Mouse (Mus musculus) midbrain, embryonic 10.5 days (tissue): ENCODE measurements around the gene Rbks. TPM values are rescaled to one million over a fixed set of nuclear protein-coding genes. Genes with fewer than 3 reads are reported as not detected.

ENCODE experiments used
- DNase-seq: peaks from one replicate; pipeline ENCODE4 v3.0.0-alpha.2; 2017; ENCODE audit warnings: low spot score
- H3K27ac ChIP-seq: fragments of 300-500 bp; sonication (generic); replicated peaks from 2 replicates; pipeline ENCODE4 v1.5.1; 2016; ENCODE audit warnings: mild to moderate bottlenecking
- H3K27me3 ChIP-seq: fragments of 300-500 bp; sonication (generic); 2 replicates; pipeline ENCODE4 v1.6.1; 2016; ENCODE audit warnings: low read depth, mild to moderate bottlenecking; ENCODE audit not compliant: poor library complexity, severe bottlenecking
- H3K36me3 ChIP-seq: fragments of 300-500 bp; sonication (generic); 2 replicates; pipeline ENCODE4 v1.6.1; 2016; ENCODE audit warnings: mild to moderate bottlenecking, moderate library complexity
- H3K4me1 ChIP-seq: fragments of 300-500 bp; sonication (generic); 2 replicates; pipeline ENCODE4 v1.6.1; 2016
- H3K4me3 ChIP-seq: fragments of 300-500 bp; sonication (generic); 2 replicates; pipeline ENCODE4 v1.5.1; 2016; ENCODE audit warnings: mild to moderate bottlenecking, moderate library complexity
- H3K9me3 ChIP-seq: fragments of 300-500 bp; sonication (generic); replicated peaks from 2 replicates; pipeline ENCODE4 v1.6.1; 2016; ENCODE audit warnings: mild to moderate bottlenecking
- WGBS: fragments of 180-500 bp; shearing (Covaris S2); methylation state at CpG from one replicate; pipeline ENCODE4 v1.1.7; 2016; 5-methylcytosine and 5-hydroxymethylcytosine counted together
- polyA plus RNA-seq: library from polyadenylated mRNA; unstranded; fragments of >200 nt; fragmentation: Nextera tagmentation; extraction: Ambion mirVana; gene quantifications from 2 replicates; pipeline ENCODE4 v1.2.1, GENCODE M21; 2016

Gene Rbks
- polyA plus RNA-seq, 1 experiment from 2014 or later: 4.5 TPM

DNA sequence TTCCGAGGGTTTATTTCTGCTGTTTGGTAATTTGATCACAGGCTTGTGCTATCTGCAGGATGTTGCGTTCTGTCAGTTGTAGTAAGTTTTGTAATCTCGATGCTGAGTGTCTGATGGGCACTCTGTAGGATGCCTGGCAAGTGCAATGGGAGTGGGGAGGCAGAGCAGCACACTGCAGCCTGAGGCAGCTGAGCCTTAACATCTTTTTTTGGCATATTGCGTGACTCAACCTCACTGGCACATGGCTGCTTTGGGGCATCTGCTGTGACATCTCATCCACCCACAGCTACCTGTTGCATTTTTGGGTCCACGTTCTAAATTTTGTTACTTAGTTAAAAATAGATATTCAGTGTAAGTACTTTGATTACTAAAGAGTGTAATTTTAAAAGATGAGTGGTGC lies 7.5 kb upstream of the Rbks start:
- no peak for DNase-seq
- no peaks in the 10 kb centered on the region for H3K9me3 ChIP-seq
- H3K4me1 ChIP-seq: no peaks in the 10 kb centered on the region
- no peak overlapping the region for H3K27ac ChIP-seq
- WGBS: 87% methylated on average over 5 of the region's 5 CpGs
- H3K4me3 ChIP-seq: no peak overlapping the region
- H3K36me3 ChIP-seq: peaks cover 22% of the 10 kb centered on the region
- no peaks in the 10 kb centered on the region for H3K27me3 ChIP-seq

DNA sequence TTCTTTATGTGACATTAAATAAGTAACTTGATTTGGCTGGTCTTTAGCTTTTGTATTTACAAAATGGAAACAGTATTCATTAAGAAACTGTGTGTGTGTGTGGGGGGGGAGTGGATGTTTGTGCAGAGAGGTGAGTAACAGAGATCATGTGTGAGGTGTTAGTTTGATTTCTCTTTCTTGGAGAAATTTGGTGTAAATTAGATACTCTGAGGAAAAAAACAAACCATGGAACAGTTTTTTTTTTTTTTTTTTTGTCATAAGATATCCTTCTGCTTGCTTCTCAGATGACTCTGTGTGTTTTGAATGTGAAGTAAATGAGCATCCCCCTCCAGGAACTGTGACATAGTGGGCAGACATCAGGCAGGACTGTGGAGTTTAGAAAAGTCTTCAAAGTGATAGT lies 2.0 kb upstream of the Rbks start:
- Histone ChIP-seq H3K36me3 (peaks cover 14% of the 10 kb centered on the region; the same call in 1 of the 2 replicates), H3K9me3 (no peaks in the 10 kb centered on the region), H3K4me3 (no peak overlapping the region), H3K27me3 (no peaks in the 10 kb centered on the region), H3K27ac (no peak overlapping the region), H3K4me1 (peaks cover 14% of the 10 kb centered on the region)
- DNase-seq: no peak

DNA sequence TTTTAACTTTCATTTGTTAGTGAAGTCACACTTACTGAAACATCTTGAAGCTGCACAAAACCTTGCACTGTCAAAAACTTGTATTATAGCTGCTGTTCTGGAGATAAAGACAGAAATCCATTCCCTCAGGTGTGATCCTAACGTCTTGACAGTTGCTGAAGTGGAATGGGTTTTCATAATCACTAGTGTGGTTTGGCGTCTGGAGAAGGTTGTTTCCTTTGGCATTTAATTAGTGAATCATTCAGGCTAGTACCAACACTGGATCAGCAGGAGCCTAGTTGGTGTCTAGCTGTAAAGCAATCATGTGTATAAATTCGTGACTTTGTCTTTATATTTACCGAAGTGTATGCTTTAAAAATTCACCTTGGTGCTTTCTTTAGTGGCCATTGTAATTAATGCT lies 1.5 kb upstream of the Rbks start:
- 65% methylated on average over 4 of the region's 4 CpGs for WGBS
- Histone ChIP-seq H3K4me1 (peaks cover 14% of the 10 kb centered on the region), H3K9me3 (no peaks in the 10 kb centered on the region), H3K36me3 (peaks cover 13% of the 10 kb centered on the region; the same call in 1 of the 2 replicates), H3K27me3 (no peaks in the 10 kb centered on the region), H3K27ac (no peak overlapping the region), H3K4me3 (peak overlapping the region; percentile 85; the same call in 1 of the 2 replicates)
- DNase-seq: no peak

DNA sequence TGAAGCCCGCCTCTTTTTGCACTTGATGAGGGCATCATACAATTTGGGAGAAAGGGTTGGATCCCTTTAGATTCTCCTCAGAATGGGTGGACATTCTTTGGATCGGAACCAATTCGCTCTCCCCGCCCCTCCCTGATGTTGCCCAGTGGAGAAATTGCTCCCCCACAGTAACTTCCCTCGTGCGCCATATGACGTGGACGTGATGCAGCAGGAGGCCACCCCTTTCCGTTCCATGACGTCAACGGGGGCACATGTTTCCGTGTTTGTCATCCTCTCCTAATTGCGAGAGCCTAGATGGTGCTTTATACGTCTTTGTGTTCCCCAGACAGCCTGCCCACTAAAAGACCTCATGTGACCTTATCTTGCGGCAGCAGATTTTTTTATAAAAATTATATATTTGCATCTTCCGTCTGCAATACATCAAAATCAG lies 885 bp upstream of the Rbks start:
- peak overlapping the region; percentile 85 for H3K4me3 ChIP-seq
- H3K9me3 ChIP-seq: no peaks in the 10 kb centered on the region
- peaks cover 14% of the 10 kb centered on the region for H3K4me1 ChIP-seq
- H3K27ac ChIP-seq: peak overlapping the region; percentile 92
- 0 out of 2 replicates have a peak, but pooled peaks cover 9% of the 10 kb centered on the region for H3K36me3 ChIP-seq
- peak; percentile 66 for DNase-seq
- WGBS: 6% methylated on average over 16 of the region's 16 CpGs
- no peaks in the 10 kb centered on the region for H3K27me3 ChIP-seq

DNA sequence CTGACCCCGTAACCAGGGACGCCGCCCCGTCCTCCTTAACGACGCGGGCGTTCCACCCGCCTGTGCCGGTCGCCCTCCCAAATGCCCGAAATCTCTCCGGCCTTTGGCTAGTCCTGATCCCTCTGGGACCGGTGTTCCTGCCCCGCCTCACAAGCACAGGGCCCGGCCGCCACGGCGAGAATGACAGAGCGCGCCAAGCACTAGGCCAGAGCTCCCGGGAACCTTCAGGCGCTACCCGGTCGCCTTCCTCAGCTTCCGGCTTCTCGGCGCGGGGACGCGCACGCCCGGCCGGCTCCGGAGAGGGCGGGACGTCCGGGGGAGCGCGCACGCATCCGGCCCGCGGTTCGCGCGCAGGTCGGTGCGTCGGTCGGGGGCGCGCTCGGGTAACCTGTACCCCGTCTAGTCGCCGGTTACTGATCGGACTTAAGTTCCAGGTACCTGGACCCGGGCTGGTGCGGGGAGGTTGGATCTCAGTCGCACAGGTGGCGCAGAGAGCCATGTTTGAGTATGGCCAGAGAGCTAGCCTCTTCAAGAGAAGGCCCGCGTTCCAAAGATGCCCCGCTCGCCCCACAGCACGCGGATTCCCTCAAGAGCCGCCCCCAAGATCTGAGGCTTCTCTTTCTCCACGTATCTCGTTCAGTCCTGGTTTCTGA lies 343 bp upstream of the Rbks start, which contains the start of gene Babam2:
TSS of gene Babam2 (plus strand) at position 41 of the 653 bp plus-strand sequence.
- Histone ChIP-seq H3K9me3 (no peaks in the 10 kb centered on the region), H3K27ac (peak within 1 kb of the TSS; percentile 92), H3K4me1 (peaks cover 14% of the 10 kb centered on the region), H3K4me3 (peak within 1 kb of the TSS; percentile 85), H3K27me3 (no peaks in the 10 kb centered on the region), H3K36me3 (0 out of 2 replicates have a peak, but pooled peaks cover 3% of the 10 kb centered on the region)
- under 1% methylated on average over 71 of the region's 71 CpGs for WGBS
- DNase-seq: peak; percentile 92

DNA sequence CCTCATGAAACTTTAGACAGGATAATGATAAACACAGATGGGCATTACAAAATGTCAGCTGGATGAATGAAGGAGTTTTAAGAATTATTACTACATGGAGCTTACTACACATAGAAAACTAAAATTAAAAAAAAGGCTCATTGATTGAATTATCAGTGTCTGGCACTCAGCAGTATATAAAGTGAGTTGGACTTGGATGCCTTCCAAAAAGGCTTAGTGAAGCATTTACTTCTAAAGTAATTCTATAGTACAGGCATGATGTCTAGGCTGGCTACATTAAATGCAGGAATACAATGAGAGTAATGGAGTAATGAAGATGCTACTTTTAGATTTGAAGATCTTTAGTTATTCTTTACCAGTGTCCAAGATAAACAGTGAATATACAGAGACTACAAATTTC lies 4.2 kb downstream of the Rbks start:
- DNase-seq: no peak
- Histone ChIP-seq H3K27ac (no peak overlapping the region), H3K9me3 (no peaks in the 10 kb centered on the region), H3K4me1 (peaks cover 6% of the 10 kb centered on the region), H3K27me3 (no peaks in the 10 kb centered on the region), H3K36me3 (no peaks in the 10 kb centered on the region), H3K4me3 (no peak overlapping the region)

DNA sequence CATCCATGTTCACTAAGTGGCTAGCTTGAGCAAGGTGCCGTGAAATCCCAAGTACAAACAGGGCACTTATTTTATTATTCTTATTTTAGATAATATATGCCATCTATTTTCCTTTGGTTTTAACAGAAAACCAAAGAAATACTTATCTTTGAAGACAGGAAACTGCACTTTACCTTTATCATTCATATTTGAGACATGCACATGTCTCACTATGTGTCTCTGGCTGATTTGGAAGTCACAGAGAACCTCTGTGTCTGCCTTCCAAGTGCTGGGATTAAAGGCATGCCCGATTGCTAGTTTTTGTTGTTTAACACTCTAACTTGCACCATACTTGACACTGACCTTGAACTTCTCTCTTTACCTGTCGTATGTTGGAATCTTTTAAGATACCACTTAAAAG lies 9.5 kb downstream of the Rbks start:
- WGBS: 93% methylated on average over 3 of the region's 3 CpGs
- no peak overlapping the region for H3K4me3 ChIP-seq
- DNase-seq: no peak
- no peak overlapping the region for H3K27ac ChIP-seq
- H3K9me3 ChIP-seq: no peaks in the 10 kb centered on the region
- H3K4me1 ChIP-seq: no peaks in the 10 kb centered on the region
- H3K27me3 ChIP-seq: no peaks in the 10 kb centered on the region
- no peaks in the 10 kb centered on the region for H3K36me3 ChIP-seq

DNA sequence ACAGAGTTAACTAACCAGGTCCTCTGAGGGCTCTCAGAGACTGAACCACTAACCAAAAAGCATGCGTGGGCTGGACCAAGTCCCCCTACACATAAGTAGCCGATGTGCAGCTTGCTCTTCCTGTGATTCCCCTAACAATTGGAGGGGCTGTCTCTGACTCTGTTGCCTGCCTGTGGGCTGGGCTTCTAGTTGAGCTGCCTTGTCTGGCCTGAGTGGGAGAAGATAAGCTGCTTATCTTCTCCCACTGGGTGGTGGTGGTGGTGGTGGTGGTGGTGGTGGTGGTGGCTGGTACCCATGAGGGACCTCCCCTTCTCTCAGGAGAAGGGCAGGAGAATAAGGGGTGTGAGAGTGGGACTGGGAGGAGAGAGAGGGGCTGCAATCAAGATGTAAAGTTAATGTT lies 11.4 kb downstream of the Rbks start:
- no peaks in the 10 kb centered on the region for H3K36me3 ChIP-seq
- no peaks in the 10 kb centered on the region for H3K9me3 ChIP-seq
- WGBS: 38% methylated on average over 2 of the region's 2 CpGs
- H3K4me3 ChIP-seq: no peak overlapping the region
- no peaks in the 10 kb centered on the region for H3K27me3 ChIP-seq
- no peak overlapping the region for H3K27ac ChIP-seq
- no peaks in the 10 kb centered on the region for H3K4me1 ChIP-seq
- no peak for DNase-seq

DNA sequence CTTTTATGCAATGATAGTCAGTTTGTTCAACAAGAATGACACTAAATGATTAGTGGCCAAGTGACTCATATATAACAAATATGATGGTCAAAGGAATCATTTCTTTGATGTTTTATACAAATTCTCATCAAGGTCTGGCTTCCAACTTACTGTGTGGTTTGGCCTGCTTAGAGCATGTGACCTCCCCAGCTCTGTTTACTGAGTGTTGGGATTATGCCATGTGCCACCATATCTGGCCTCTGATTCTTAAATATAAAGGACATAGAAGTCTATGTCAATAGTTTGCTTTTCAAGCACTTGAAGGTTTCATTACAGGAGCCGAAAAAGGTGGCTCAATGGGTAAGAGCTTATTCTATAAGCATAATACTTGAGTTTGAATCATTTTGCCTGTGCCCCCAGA lies 15.1 kb downstream of the Rbks start:
- no peak overlapping the region for H3K4me3 ChIP-seq
- 91% methylated on average over 1 of the region's 1 CpGs for WGBS
- no peaks in the 10 kb centered on the region for H3K36me3 ChIP-seq
- H3K4me1 ChIP-seq: no peaks in the 10 kb centered on the region
- no peaks in the 10 kb centered on the region for H3K9me3 ChIP-seq
- no peaks in the 10 kb centered on the region for H3K27me3 ChIP-seq
- no peak overlapping the region for H3K27ac ChIP-seq
- no peak for DNase-seq

DNA sequence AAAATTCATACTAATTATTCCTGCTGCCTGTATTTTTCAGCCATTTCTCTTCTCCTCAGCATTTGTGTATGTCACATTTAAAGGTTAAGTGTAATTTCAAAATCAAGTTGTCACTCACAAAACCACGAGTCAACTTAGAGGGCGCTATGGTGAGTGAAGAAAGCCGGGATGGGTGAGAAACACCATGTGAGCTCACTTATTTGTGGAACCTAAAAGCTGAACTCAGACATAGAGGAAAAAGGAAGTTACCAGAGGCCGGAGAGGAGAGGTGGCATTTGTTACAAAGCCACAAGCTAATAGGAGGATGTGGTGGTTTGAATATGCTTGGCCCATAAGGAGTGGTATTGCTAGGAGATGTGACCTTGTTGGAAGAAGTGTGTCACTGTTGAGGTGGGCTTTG lies 17.2 kb downstream of the Rbks start:
- no peak overlapping the region for H3K4me3 ChIP-seq
- H3K27me3 ChIP-seq: no peaks in the 10 kb centered on the region
- H3K36me3 ChIP-seq: no peaks in the 10 kb centered on the region
- H3K27ac ChIP-seq: no peak overlapping the region
- 77% methylated on average over 4 of the region's 4 CpGs for WGBS
- no peak for DNase-seq
- H3K4me1 ChIP-seq: no peaks in the 10 kb centered on the region
- no peaks in the 10 kb centered on the region for H3K9me3 ChIP-seq

DNA sequence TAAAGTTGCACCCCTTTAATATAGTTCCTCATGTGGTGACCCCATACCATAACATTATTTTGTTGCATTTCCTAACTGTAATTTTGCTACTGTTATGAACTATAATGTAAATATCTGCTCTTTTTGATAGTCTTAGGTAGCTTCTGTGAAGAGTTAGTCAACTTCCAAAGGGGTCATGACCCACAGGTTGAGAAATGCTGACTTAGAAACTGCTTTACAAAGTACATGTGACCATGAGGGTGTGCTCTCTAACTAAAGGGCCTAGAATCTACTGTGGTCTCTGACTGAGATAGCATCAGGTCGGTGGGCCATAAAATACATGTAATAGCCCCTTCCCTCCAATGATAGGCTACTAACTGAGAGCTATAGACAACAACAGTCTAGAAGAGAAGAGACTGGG lies 19.4 kb downstream of the Rbks start:
- Histone ChIP-seq H3K27me3 (no peaks in the 10 kb centered on the region), H3K36me3 (no peaks in the 10 kb centered on the region), H3K27ac (no peak overlapping the region), H3K9me3 (no peaks in the 10 kb centered on the region), H3K4me1 (no peaks in the 10 kb centered on the region), H3K4me3 (no peak overlapping the region)
- 84% methylated on average over 1 of the region's 1 CpGs for WGBS
- DNase-seq: no peak

DNA sequence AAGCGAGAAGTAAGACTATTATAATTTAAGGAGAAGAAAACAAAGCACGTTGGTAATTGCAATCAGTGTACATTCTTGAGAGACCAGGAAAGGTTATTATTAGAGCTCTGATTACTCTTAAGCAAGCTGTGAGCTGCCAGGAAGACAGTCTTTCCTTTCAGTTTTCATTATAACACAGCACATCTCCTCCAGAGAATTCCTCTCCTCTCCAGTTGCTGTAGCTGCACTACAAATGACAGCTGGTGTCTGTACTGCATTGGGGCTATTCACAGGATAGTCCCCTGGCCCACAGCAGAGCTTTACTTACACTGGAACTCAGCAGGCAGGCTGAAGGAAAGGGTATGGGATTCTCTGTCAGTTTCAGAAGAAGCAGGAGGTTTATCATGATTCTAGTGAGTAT lies 24.0 kb downstream of the Rbks start:
- Histone ChIP-seq H3K27me3 (no peaks in the 10 kb centered on the region), H3K27ac (no peak overlapping the region), H3K4me3 (no peak overlapping the region), H3K9me3 (no peaks in the 10 kb centered on the region), H3K36me3 (no peaks in the 10 kb centered on the region), H3K4me1 (no peaks in the 10 kb centered on the region; the same call in 1 of the 2 replicates)
- WGBS: 87% methylated on average over 2 of the region's 2 CpGs
- no peak for DNase-seq

DNA sequence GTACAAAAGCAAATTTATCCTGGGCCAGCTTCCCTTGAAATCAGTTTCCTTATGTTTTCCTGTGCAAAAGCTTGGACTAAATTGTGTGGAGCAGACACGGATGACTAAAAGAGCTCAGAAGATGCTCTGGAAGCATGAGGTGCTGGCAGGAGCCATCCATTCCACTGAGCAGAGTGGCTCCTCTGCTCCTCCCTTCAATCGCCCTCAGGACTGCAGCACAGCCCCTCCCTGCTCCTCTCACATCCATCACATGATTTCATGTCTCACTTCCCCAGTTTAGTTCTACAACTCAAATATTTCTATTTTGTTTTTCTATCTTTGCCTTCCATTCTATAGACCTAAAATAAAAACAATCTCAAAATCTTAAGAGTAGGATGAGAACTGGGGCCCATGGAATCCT lies 26.3 kb downstream of the Rbks start:
- H3K36me3 ChIP-seq: no peaks in the 10 kb centered on the region
- no peak overlapping the region for H3K27ac ChIP-seq
- no peak overlapping the region for H3K4me3 ChIP-seq
- no peaks in the 10 kb centered on the region for H3K27me3 ChIP-seq
- 68% methylated on average over 2 of the region's 2 CpGs for WGBS
- DNase-seq: no peak
- H3K9me3 ChIP-seq: no peaks in the 10 kb centered on the region
- no peaks in the 10 kb centered on the region; the same call in 1 of the 2 replicates for H3K4me1 ChIP-seq
